Mouse (Mus musculus): ENCODE data around the gene Tspan18.

GRCm38 (mm10) chr2:93355845-93356244 lies 21.5 kb upstream of the Tspan18 start:
- TF ChIP-seq CTCF (IDR thresholded peaks at IDR 0.05; ENCODE audit: control insufficient read depth, insufficient read depth, insufficient read length) (no peak), USF1 (IDR thresholded peaks at IDR 0.05; ENCODE audit: low read depth) (no peak)

All from C2C12 (cell line).